Mouse (Mus musculus): ENCODE results near the gene Wdr74.

GRCm38 (mm10) chr19:8726609-8727390 is 8.8 kb upstream of the Wdr74 start:
- no peak for TF ChIP-seq POLR2A (IDR thresholded peaks at IDR 0.05; ENCODE audit: low read depth, low read length)
- TF ChIP-seq CTCF (IDR thresholded peaks at IDR 0.05; ENCODE audit: extremely low read depth, insufficient read length, insufficient replicate concordance, low read depth, low read length) = no peak

All from small intestine, adult 2 months (tissue).